Mouse (Mus musculus): Measurements from ENCODE around the gene Igsf9. TPM values are rescaled to one million over a fixed set of nuclear protein-coding genes. Genes with fewer than 3 reads are reported as not detected.
A peak's percentile ranks its signal among the peaks of the same experiment; 100 is the strongest.

The Igsf9 gene
- total and polyA plus RNA-seq, 3 experiments: 0.12 to 0.38 TPM; not detected in 1

DNA sequence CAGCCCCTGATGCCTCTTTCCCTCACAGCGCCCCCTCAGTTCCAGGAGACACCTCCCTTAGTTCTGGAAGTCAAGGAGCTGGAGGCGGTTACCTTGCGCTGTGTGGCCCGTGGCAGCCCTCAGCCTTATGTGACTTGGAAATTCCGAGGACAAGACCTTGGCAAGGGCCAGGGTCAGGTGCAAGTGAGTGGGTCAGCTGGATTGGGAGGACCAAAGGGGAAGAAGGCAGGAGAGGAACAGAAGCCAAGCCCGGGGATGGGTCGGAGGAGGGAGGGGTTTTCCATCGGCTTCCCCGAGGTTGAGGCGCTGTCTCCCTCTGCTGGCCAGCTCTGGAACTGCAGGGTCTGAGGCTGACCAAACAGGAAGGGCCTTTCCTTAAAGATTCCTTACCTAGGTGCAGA, 8.7 kb downstream of the Igsf9 start:
- TF ChIP-seq ZC3H11A (IDR thresholded peaks at IDR 0.05; ENCODE audit: low read depth, low read length): peak; percentile 66
- TF ChIP-seq TCF12 (IDR thresholded peaks at IDR 0.05; ENCODE audit: low read depth, low read length): 0 out of 2 replicates have a peak, but pooled peaks have one; percentile 11
- peak; percentile 83 for TF ChIP-seq RAD21 (IDR thresholded peaks at IDR 0.05; ENCODE audit: low read depth, low read length)
- TF ChIP-seq TAL1 (IDR thresholded peaks at IDR 0.05; ENCODE audit: low read length): no peak
- TF ChIP-seq ELF1 (IDR thresholded peaks at IDR 0.05; ENCODE audit: low read depth, low read length): no peak
- no peak for TF ChIP-seq KAT2A (conservative IDR thresholded peaks at IDR 0.05; ENCODE audit: low read depth, low read length)
- TF ChIP-seq SMC3 (IDR thresholded peaks at IDR 0.05; ENCODE audit: low read depth, low read length): peak; percentile 90
- no peak for TF ChIP-seq USF2 (IDR thresholded peaks at IDR 0.05; ENCODE audit: borderline replicate concordance in 1 of 2, insufficient read depth in 1 of 2, low read depth in 1 of 2, low read length in 2 of 2)
- TF ChIP-seq CTCF (IDR thresholded peaks at IDR 0.05 in 2 of 3, conservative IDR thresholded peaks at IDR 0.05 in 1 of 3; ENCODE audit: control insufficient read depth in 1 of 3, insufficient read depth in 1 of 3, low read depth in 2 of 3, low read length in 3 of 3, poor library complexity in 1 of 3, severe bottlenecking in 1 of 3): peak; percentile 91 to 98 (median 97)
- peak; percentile 54; the same call in 1 of the 2 replicates for TF ChIP-seq MAZ (IDR thresholded peaks at IDR 0.05; ENCODE audit: low read depth, low read length)
- TF ChIP-seq EP300 (IDR thresholded peaks at IDR 0.05; ENCODE audit: low read depth in 1 of 2, low read length in 2 of 2): no peak
- TF ChIP-seq BHLHE40 (IDR thresholded peaks at IDR 0.05; ENCODE audit: borderline replicate concordance, low read depth, low read length): no peak
- no peak for TF ChIP-seq HCFC1 (IDR thresholded peaks at IDR 0.05; ENCODE audit: low read depth, low read length)
- TF ChIP-seq ETS1 (IDR thresholded peaks at IDR 0.05; ENCODE audit: low read depth, low read length): no peak
- Histone ChIP-seq H3K4me3 (ENCODE audit: control insufficient read depth in 1 of 2, insufficient read depth in 1 of 2, low read depth in 2 of 2, low read length in 2 of 2) (no peak overlapping the region), H3K9ac (ENCODE audit: control insufficient read depth, low read depth, low read length, poor library complexity, severe bottlenecking) (no peak overlapping the region), H3K9me3 (replicated peaks; ENCODE audit: insufficient read depth, low read length) (no peaks in the 10 kb centered on the region), H3K4me1 (ENCODE audit: control insufficient read depth in 1 of 2, insufficient read depth in 2 of 2, low read length in 2 of 2) (no peaks in the 10 kb centered on the region), H3K79me2 (ENCODE audit: control insufficient read depth, insufficient read depth, low read length, poor library complexity) (no peaks in the 10 kb centered on the region), H3K27ac (ENCODE audit: control insufficient read depth, low read depth, low read length) (no peak overlapping the region), H3K27me3 (ENCODE audit: control insufficient read depth in 1 of 2, insufficient read depth in 2 of 2, low read length in 2 of 2) (peaks cover 4% of the 10 kb centered on the region in 2 experiments; a peak in 2 of 4 replicates), H3K36me3 (ENCODE audit: control insufficient read depth in 1 of 2, insufficient read depth in 2 of 2, low read length in 2 of 2) (no peaks in the 10 kb centered on the region)
- DNase-seq (ENCODE audit: low read depth, low spot score): peak; percentile 71

DNA sequence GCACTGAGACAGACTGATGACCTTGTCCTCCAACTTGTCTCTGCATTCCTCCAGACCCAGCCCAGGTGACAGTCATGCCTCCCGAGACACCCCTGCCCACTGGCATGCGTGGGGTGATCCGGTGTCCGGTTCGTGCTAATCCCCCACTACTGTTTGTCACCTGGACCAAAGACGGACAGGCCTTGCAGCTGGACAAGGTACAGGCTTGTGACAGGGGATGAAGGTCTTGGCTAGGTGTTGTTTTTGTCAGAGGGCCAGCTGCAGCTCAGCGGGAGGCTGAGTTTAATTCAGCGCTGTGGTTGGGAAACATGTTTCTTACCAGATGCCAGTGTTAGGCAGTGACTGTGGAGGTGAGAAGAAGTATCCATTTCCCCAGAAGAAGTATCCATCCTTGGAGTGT, 10.5 kb downstream of the Igsf9 start:
- Histone ChIP-seq H3K9ac (ENCODE audit: control insufficient read depth, low read depth, low read length, poor library complexity, severe bottlenecking) (no peak overlapping the region), H3K27me3 (ENCODE audit: control insufficient read depth in 1 of 2, insufficient read depth in 2 of 2, low read length in 2 of 2) (peaks cover 0 to 2% of the 10 kb centered on the region in 2 experiments; a peak in 2 of 4 replicates), H3K79me2 (ENCODE audit: control insufficient read depth, insufficient read depth, low read length, poor library complexity) (no peaks in the 10 kb centered on the region), H3K4me1 (ENCODE audit: control insufficient read depth in 1 of 2, insufficient read depth in 2 of 2, low read length in 2 of 2) (no peaks in the 10 kb centered on the region), H3K27ac (ENCODE audit: control insufficient read depth, low read depth, low read length) (no peak overlapping the region), H3K4me3 (ENCODE audit: control insufficient read depth in 1 of 2, insufficient read depth in 1 of 2, low read depth in 2 of 2, low read length in 2 of 2) (no peak overlapping the region), H3K9me3 (replicated peaks; ENCODE audit: insufficient read depth, low read length) (no peaks in the 10 kb centered on the region), H3K36me3 (ENCODE audit: control insufficient read depth in 1 of 2, insufficient read depth in 2 of 2, low read length in 2 of 2) (no peaks in the 10 kb centered on the region)
- no peak for DNase-seq (ENCODE audit: low read depth, low spot score)
- TF ChIP-seq MAZ (IDR thresholded peaks at IDR 0.05; ENCODE audit: low read depth, low read length) (no peak), E2F4 (IDR thresholded peaks at IDR 0.05; ENCODE audit: borderline replicate concordance, low read depth, low read length) (no peak), GATA1 (IDR thresholded peaks at IDR 0.05; ENCODE audit: low read depth, low read length) (no peak), MAFK (IDR thresholded peaks at IDR 0.05; ENCODE audit: borderline replicate concordance, low read depth, low read length) (no peak), TAL1 (IDR thresholded peaks at IDR 0.05; ENCODE audit: low read length) (no peak), ETS1 (IDR thresholded peaks at IDR 0.05; ENCODE audit: low read depth, low read length) (no peak), SIN3A (IDR thresholded peaks at IDR 0.05; ENCODE audit: low read length) (no peak), USF1 (IDR thresholded peaks at IDR 0.05; ENCODE audit: low read depth, low read length) (no peak), ZKSCAN1 (IDR thresholded peaks at IDR 0.05; ENCODE audit: low read depth, low read length) (no peak), CHD2 (IDR thresholded peaks at IDR 0.05; ENCODE audit: low read length) (no peak), NRF1 (IDR thresholded peaks at IDR 0.05; ENCODE audit: insufficient read depth, low read depth, low read length, poor library complexity, severe bottlenecking) (no peak), MXI1 (IDR thresholded peaks at IDR 0.05; ENCODE audit: low read depth, low read length) (no peak), MYB (IDR thresholded peaks at IDR 0.05; ENCODE audit: low read depth, low read length) (no peak), POLR2AphosphoS2 (IDR thresholded peaks at IDR 0.05; ENCODE audit: low read length) (no peak), MAX (IDR thresholded peaks at IDR 0.05; ENCODE audit: low read length) (no peak), POLR2AphosphoS5 (IDR thresholded peaks at IDR 0.05; ENCODE audit: borderline replicate concordance, low read depth, low read length) (no peak), JUND (IDR thresholded peaks at IDR 0.05; ENCODE audit: low read depth, low read length) (no peak), UBTF (IDR thresholded peaks at IDR 0.05; ENCODE audit: borderline replicate concordance, insufficient read depth, low read depth, low read length) (no peak), POLR2A (IDR thresholded peaks at IDR 0.05; ENCODE audit: control insufficient read depth in 1 of 2, insufficient read depth in 1 of 2, low read depth in 1 of 2, low read length in 2 of 2, poor library complexity in 1 of 2) (no peak)
